Mouse (Mus musculus): ENCODE data around the gene Lrwd1. TPM values are rescaled to one million over a fixed set of nuclear protein-coding genes. Genes with fewer than 3 reads are reported as not detected.

The Lrwd1 gene
- 32.3 and 35.4 TPM in 2 replicates for polyA plus RNA-seq (2012; rRNA removed)

- TF ChIP-seq CTCF (IDR thresholded peaks at IDR 0.05; ENCODE audit: insufficient read depth, low read length) (peak; percentile 48; the same call in 1 of the 2 replicates), POLR2A (IDR thresholded peaks at IDR 0.05; ENCODE audit: borderline replicate concordance, extremely low read depth, low read depth, low read length) (peak; percentile 69)
- H3K4me1 ChIP-seq (ENCODE audit: control insufficient read depth, insufficient read depth, low read length): peaks cover 7% of the 10 kb centered on the region
Measured at GRCm38 (mm10) chr5:136135571-136136291, at the start of gene Lrwd1, which contains the start of gene Alkbh4. Gene Lrwd1 (minus strand): TSS chr5:136136074. Gene Alkbh4 (plus strand): TSS chr5:136136146.

DNA sequence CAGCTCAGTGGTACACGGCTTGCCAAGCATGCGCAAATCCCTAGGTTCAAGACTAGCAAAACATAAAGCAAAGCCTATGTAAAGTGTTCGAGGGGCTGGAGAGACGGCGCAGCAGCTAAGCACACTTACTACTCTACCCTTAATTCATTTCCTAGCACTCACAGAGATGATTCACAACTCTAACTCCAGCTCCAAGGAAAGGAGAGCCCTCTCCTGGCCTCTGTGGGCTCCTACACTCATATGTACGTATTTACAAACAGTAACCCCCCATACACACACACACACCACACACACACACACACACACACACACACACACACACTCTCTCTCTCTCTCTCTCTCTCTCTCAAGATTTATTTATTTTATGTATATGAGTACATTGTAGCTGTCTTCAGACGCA, 47.9 kb upstream of the Lrwd1 start:
- H3K4me1 ChIP-seq (ENCODE audit: control insufficient read depth, insufficient read depth, low read length): no peaks in the 10 kb centered on the region; the same call in 1 of the 2 replicates
- 85% methylated on average over 7 of the region's 7 CpGs for WGBS
- no peak for TF ChIP-seq POLR2A (IDR thresholded peaks at IDR 0.05; ENCODE audit: borderline replicate concordance, extremely low read depth, low read depth, low read length)
- no peak for TF ChIP-seq CTCF (IDR thresholded peaks at IDR 0.05; ENCODE audit: insufficient read depth, low read length)

More at GRCm38 (mm10) chr5:136135571-136136291, at the start of gene Lrwd1, which contains the start of gene Alkbh4:
- H3K4me3 ChIP-seq (replicated peaks; ENCODE audit: extremely low read depth, low read depth, low read length): peak within 1 kb of the TSS; percentile 89
- under 1% methylated on average over 60 of the region's 60 CpGs for WGBS
- DNase-seq: peak; percentile 95

DNA sequence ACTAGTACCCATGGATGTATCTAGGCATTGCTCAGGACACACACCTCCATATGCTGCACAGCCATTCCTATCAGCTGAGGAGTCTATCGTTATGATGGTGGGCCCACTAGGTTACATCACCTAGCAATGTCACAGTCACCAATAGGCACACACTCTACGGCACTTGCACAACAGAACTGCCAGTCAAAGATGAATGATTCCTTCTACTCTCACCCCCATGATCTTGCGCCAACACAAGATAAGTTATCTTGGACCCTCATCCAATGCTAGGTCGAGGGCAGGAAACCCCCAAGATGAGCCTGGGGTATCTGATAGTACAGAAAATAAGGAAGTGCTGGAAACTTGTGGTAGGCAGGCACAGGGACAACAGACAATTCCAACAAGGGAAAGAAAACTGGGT, 47.0 kb upstream of the Lrwd1 start:
- TF ChIP-seq POLR2A (IDR thresholded peaks at IDR 0.05; ENCODE audit: borderline replicate concordance, extremely low read depth, low read depth, low read length) (no peak), CTCF (IDR thresholded peaks at IDR 0.05; ENCODE audit: insufficient read depth, low read length) (no peak)
- 85% methylated on average over 4 of the region's 4 CpGs for WGBS
- H3K4me1 ChIP-seq (ENCODE audit: control insufficient read depth, insufficient read depth, low read length): peaks cover 3% of the 10 kb centered on the region; the same call in 1 of the 2 replicates
- no peak for DNase-seq
- H3K4me3 ChIP-seq (replicated peaks; ENCODE audit: extremely low read depth, low read depth, low read length): no peak overlapping the region

More for the DNA sequence above, 47.9 kb upstream of the Lrwd1 start:
- no peak for DNase-seq
- no peak overlapping the region for H3K4me3 ChIP-seq (replicated peaks; ENCODE audit: extremely low read depth, low read depth, low read length)

DNA sequence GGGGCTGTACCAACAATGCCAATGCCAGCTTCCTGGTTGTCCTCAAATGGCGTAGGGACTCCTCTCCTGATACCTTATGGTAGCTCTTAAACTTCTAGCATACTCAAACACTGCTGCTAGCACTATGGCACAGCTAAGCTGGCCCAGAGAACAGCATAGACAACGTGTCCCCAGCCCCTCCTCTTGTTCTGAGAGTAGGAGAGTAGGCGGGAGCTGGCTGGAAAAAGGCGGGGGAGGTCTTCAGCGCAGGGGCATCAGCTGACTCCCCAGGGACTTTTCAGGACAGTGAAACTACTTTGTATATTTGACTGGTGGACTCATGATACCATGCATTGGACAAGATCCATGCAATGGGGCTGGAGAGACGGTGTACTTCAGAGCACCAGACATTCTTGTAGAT, 46.2 kb upstream of the Lrwd1 start:
- H3K4me1 ChIP-seq (ENCODE audit: control insufficient read depth, insufficient read depth, low read length): peaks cover 3% of the 10 kb centered on the region; the same call in 1 of the 2 replicates
- H3K4me3 ChIP-seq (replicated peaks; ENCODE audit: extremely low read depth, low read depth, low read length): no peak overlapping the region
- DNase-seq: no peak
- TF ChIP-seq CTCF (IDR thresholded peaks at IDR 0.05; ENCODE audit: insufficient read depth, low read length) (no peak), POLR2A (IDR thresholded peaks at IDR 0.05; ENCODE audit: borderline replicate concordance, extremely low read depth, low read depth, low read length) (no peak)
- whole genome bisulfite sequencing: 80% methylated on average over 6 of the region's 6 CpGs

DNA sequence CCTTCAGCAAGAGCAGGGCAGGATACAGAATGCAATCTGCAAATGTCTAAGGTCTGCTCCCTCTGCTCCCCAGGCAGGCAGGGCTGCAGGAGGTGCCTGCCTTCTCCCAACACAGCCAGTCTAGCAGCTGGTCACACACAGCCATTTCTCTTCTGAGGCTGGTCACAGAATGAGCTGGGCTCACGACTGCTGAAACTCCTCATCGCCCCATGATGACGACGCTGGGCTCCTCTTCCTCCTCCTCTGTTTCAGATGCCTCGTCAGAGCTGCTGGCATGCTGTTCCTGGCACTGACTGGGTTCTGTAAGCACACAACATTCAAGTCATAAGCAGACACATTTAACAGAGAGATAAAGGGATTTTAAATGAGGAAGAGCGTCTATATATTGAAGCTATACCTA, 45.3 kb upstream of the Lrwd1 start:
- WGBS: 88% methylated on average over 6 of the region's 6 CpGs

GRCm38 (mm10) chr5:136179594-136179993, 43.7 kb upstream of the Lrwd1 start:
- DNase-seq: no peak
- WGBS: 56% methylated on average over 5 of the region's 5 CpGs
- Histone ChIP-seq H3K4me1 (ENCODE audit: control insufficient read depth, insufficient read depth, low read length) (peaks cover 3% of the 10 kb centered on the region; the same call in 1 of the 2 replicates), H3K4me3 (replicated peaks; ENCODE audit: extremely low read depth, low read depth, low read length) (no peak overlapping the region)
- no peak for TF ChIP-seq POLR2A (IDR thresholded peaks at IDR 0.05; ENCODE audit: borderline replicate concordance, extremely low read depth, low read depth, low read length)
- no peak for TF ChIP-seq CTCF (IDR thresholded peaks at IDR 0.05; ENCODE audit: insufficient read depth, low read length)

More for the DNA sequence above, 45.3 kb upstream of the Lrwd1 start:
- DNase-seq: no peak
- Histone ChIP-seq H3K4me1 (ENCODE audit: control insufficient read depth, insufficient read depth, low read length) (peaks cover 3% of the 10 kb centered on the region; the same call in 1 of the 2 replicates), H3K4me3 (replicated peaks; ENCODE audit: extremely low read depth, low read depth, low read length) (no peak overlapping the region)
- TF ChIP-seq CTCF (IDR thresholded peaks at IDR 0.05; ENCODE audit: insufficient read depth, low read length) (no peak), POLR2A (IDR thresholded peaks at IDR 0.05; ENCODE audit: borderline replicate concordance, extremely low read depth, low read depth, low read length) (no peak)

GRCm38 (mm10) chr5:136173606-136174463, 38.0 kb upstream of the Lrwd1 start:
- peaks cover 23% of the 10 kb centered on the region for H3K4me1 ChIP-seq (ENCODE audit: control insufficient read depth, insufficient read depth, low read length)
- 11% methylated on average over 9 of the region's 9 CpGs for WGBS
- DNase-seq: peak; percentile 79
- no peak overlapping the region for H3K4me3 ChIP-seq (replicated peaks; ENCODE audit: extremely low read depth, low read depth, low read length)
- TF ChIP-seq POLR2A (IDR thresholded peaks at IDR 0.05; ENCODE audit: borderline replicate concordance, extremely low read depth, low read depth, low read length) (no peak), CTCF (IDR thresholded peaks at IDR 0.05; ENCODE audit: insufficient read depth, low read length) (no peak)

GRCm38 (mm10) chr5:136172939-136173338, 37.1 kb upstream of the Lrwd1 start:
- 71% methylated on average over 9 of the region's 9 CpGs for WGBS
- TF ChIP-seq CTCF (IDR thresholded peaks at IDR 0.05; ENCODE audit: insufficient read depth, low read length): no peak
- TF ChIP-seq POLR2A (IDR thresholded peaks at IDR 0.05; ENCODE audit: borderline replicate concordance, extremely low read depth, low read depth, low read length): no peak
- H3K4me1 ChIP-seq (ENCODE audit: control insufficient read depth, insufficient read depth, low read length): peaks cover 21% of the 10 kb centered on the region

More at GRCm38 (mm10) chr5:136172939-136173338, 37.1 kb upstream of the Lrwd1 start:
- no peak for DNase-seq
- H3K4me3 ChIP-seq (replicated peaks; ENCODE audit: extremely low read depth, low read depth, low read length): no peak overlapping the region

Measured in lung, adult 2 months (tissue).